ENCODE assay signal across 8 mouse cellular contexts in genomic region chr6:71909840-71910239, GRCm38 (mm10). TPM values are rescaled to one million over a fixed set of nuclear protein-coding genes. Genes with fewer than 3 reads are reported as not detected.
DNase-seq lines count a peak whose midpoint lies in the region; ATAC-seq and TF ChIP-seq lines count a peak whose summit lies in the region.

No protein-coding gene starts in this region.

- no peak for TF ChIP-seq CTCF in heart, postnatal 0 days (IDR thresholded peaks at IDR 0.05; ENCODE audit: low read depth)
- no peak for TF ChIP-seq CTCF in ES-Bruce4 (IDR thresholded peaks at IDR 0.05; ENCODE audit: low read depth, low read length)
- peak; percentile 26; the same call in 1 of the 2 replicates for TF ChIP-seq CTCF in liver, embryonic 14.5 days (IDR thresholded peaks at IDR 0.05; ENCODE audit: low read depth)
- TF ChIP-seq CTCF in stomach, postnatal 0 days (IDR thresholded peaks at IDR 0.05; ENCODE audit: low read depth), result peak; percentile 31; the same call in 1 of the 2 replicates

- no peaks in the 10 kb centered on the region for H3K9me3 ChIP-seq in heart, postnatal 0 days (replicated peaks; ENCODE audit: control insufficient read depth, low read length)
- H3K9me3 ChIP-seq in ES-Bruce4 (replicated peaks; ENCODE audit: control insufficient read depth, insufficient read depth, low read length, poor library complexity, severe bottlenecking), result no peaks in the 10 kb centered on the region
- H3K9me3 ChIP-seq in forebrain, embryonic 11.5 days (ENCODE audit: control insufficient read depth, low read length), result no peaks in the 10 kb centered on the region
- no peaks in the 10 kb centered on the region for H3K9me3 ChIP-seq in liver, embryonic 14.5 days (ENCODE audit: control insufficient read depth, low read length)
- no peaks in the 10 kb centered on the region for H3K9me3 ChIP-seq in stomach, postnatal 0 days (ENCODE audit: control insufficient read depth, low read length)

- H3K27ac ChIP-seq in heart, postnatal 0 days (ENCODE audit: low read depth), result no peak overlapping the region
- no peak overlapping the region for H3K27ac ChIP-seq in ES-Bruce4 (ENCODE audit: insufficient read depth, low read length)
- no peak overlapping the region for H3K27ac ChIP-seq in forebrain, embryonic 11.5 days (ENCODE audit: low read depth, low read length)
- H3K27ac ChIP-seq in liver, embryonic 14.5 days, result no peak overlapping the region
- no peak overlapping the region for H3K27ac ChIP-seq in stomach, postnatal 0 days (replicated peaks)

- peak overlapping the region; percentile 77 for H3K4me2 ChIP-seq in heart, postnatal 0 days (ENCODE audit: low read depth, low read length)
- H3K4me2 ChIP-seq in forebrain, embryonic 11.5 days (ENCODE audit: low read depth, low read length, severe bottlenecking), result peak overlapping the region; percentile 49
- H3K4me2 ChIP-seq in liver, embryonic 14.5 days (ENCODE audit: low read depth), result peak overlapping the region; percentile 95
- peak overlapping the region; percentile 67 for H3K4me2 ChIP-seq in stomach, postnatal 0 days (replicated peaks; ENCODE audit: low read depth)

- TF ChIP-seq POLR2A in ES-Bruce4 (IDR thresholded peaks at IDR 0.05; ENCODE audit: insufficient read depth, low read length), result no peak

- intact Hi-C loops in heart, postnatal 14 days (cut with DNase I), result no loop called here

- H3K27me3 ChIP-seq in heart, postnatal 0 days (ENCODE audit: control insufficient read depth, insufficient read depth, low read length), result no peaks in the 10 kb centered on the region
- no peaks in the 10 kb centered on the region for H3K27me3 ChIP-seq in ES-Bruce4 (ENCODE audit: control insufficient read depth, insufficient read depth, low read length, poor library complexity, severe bottlenecking)
- no peaks in the 10 kb centered on the region for H3K27me3 ChIP-seq in forebrain, embryonic 11.5 days (ENCODE audit: control insufficient read depth, insufficient read depth, low read length)
- no peaks in the 10 kb centered on the region for H3K27me3 ChIP-seq in liver, embryonic 14.5 days (ENCODE audit: control insufficient read depth, insufficient read depth, low read length)
- H3K27me3 ChIP-seq in stomach, postnatal 0 days (ENCODE audit: control insufficient read depth, insufficient read depth, low read length), result no peaks in the 10 kb centered on the region

- H3K4me1 ChIP-seq in heart, postnatal 0 days (ENCODE audit: control insufficient read depth, insufficient read depth), result peaks cover 27% of the 10 kb centered on the region
- no peaks in the 10 kb centered on the region for H3K4me1 ChIP-seq in ES-Bruce4 (ENCODE audit: control insufficient read depth, insufficient read depth, low read length)
- no peaks in the 10 kb centered on the region for H3K4me1 ChIP-seq in forebrain, embryonic 11.5 days (replicated peaks; ENCODE audit: control insufficient read depth, insufficient read depth, low read length)
- peaks cover 17 to 29% of the 10 kb centered on the region in 2 experiments for H3K4me1 ChIP-seq in liver, embryonic 14.5 days (replicated peaks; ENCODE audit: control insufficient read depth in 2 of 2, insufficient read depth in 2 of 2, low read length in 1 of 2)
- H3K4me1 ChIP-seq in stomach, postnatal 0 days (replicated peaks; ENCODE audit: control insufficient read depth, insufficient read depth), result no peaks in the 10 kb centered on the region

- peaks cover 14% of the 10 kb centered on the region for H3K36me3 ChIP-seq in heart, postnatal 0 days (replicated peaks; ENCODE audit: control insufficient read depth, insufficient read depth, low read length)
- H3K36me3 ChIP-seq in ES-Bruce4 (ENCODE audit: control insufficient read depth, insufficient read depth, low read length, poor library complexity, severe bottlenecking), result peaks cover 35% of the 10 kb centered on the region
- H3K36me3 ChIP-seq in forebrain, embryonic 11.5 days (ENCODE audit: control insufficient read depth, insufficient read depth, low read length), result no peaks in the 10 kb centered on the region; the same call in 1 of the 2 replicates
- peaks cover 17% of the 10 kb centered on the region for H3K36me3 ChIP-seq in liver, embryonic 14.5 days (replicated peaks; ENCODE audit: control insufficient read depth, insufficient read depth, low read depth)
- H3K36me3 ChIP-seq in stomach, postnatal 0 days (ENCODE audit: control insufficient read depth, insufficient read depth, low read length), result peaks cover under 1% of the 10 kb centered on the region; the same call in 1 of the 2 replicates

- TF ChIP-seq EP300 in heart, postnatal 0 days (IDR thresholded peaks at IDR 0.05; ENCODE audit: low read depth), result no peak
- TF ChIP-seq EP300 in ES-Bruce4 (IDR thresholded peaks at IDR 0.05; ENCODE audit: insufficient read depth, low read depth, low read length), result no peak
- TF ChIP-seq EP300 in liver, embryonic 14.5 days (IDR thresholded peaks at IDR 0.05; ENCODE audit: low read depth), result no peak
- TF ChIP-seq EP300 in stomach, postnatal 0 days (optimal IDR thresholded peaks at IDR 0.05), result no peak

- no peak for ATAC-seq in heart, postnatal 0 days (ENCODE audit: insufficient read depth, low read depth)
- ATAC-seq in forebrain, embryonic 11.5 days (replicated peaks; ENCODE audit: low FRiP score), result no peak
- ATAC-seq in liver, embryonic 14.5 days (ENCODE audit: insufficient read depth), result no peak
- ATAC-seq in stomach, postnatal 0 days (ENCODE audit: low FRiP score, low TSS enrichment), result no peak

- H3K9ac ChIP-seq in heart, postnatal 0 days (replicated peaks; ENCODE audit: low read depth, low read length), result no peak overlapping the region
- peak overlapping the region; percentile 32 for H3K9ac ChIP-seq in ES-Bruce4 (ENCODE audit: low read depth, poor library complexity, severe bottlenecking)
- no peak overlapping the region; the same call in 1 of the 2 replicates for H3K9ac ChIP-seq in forebrain, embryonic 11.5 days (ENCODE audit: low read length)
- peak overlapping the region; percentile 87 for H3K9ac ChIP-seq in liver, embryonic 14.5 days (replicated peaks)
- H3K9ac ChIP-seq in stomach, postnatal 0 days (ENCODE audit: low read length), result no peak overlapping the region

- 62% methylated on average over 6 of the region's 6 CpGs for WGBS in heart, postnatal 0 days
- 84% methylated on average over 6 of the region's 6 CpGs for WGBS in forebrain, embryonic 11.5 days
- WGBS in liver, embryonic 14.5 days (ENCODE audit: insufficient replicate concordance), result 37% methylated on average over 6 of the region's 6 CpGs
- WGBS in stomach, postnatal 0 days, result 76% methylated on average over 6 of the region's 6 CpGs

- DNase-seq in heart, postnatal 0 days (ENCODE audit: low spot score), result no peak
- no peak for DNase-seq in heart, postnatal 14 days
- DNase-seq in forebrain, embryonic 11.5 days (ENCODE audit: low spot score), result no peak
- DNase-seq in liver, embryonic 14.5 days (ENCODE audit: low read depth in 3 of 3, low spot score in 3 of 3), result peak in 1 of 3 experiments; percentile 17
- no peak for DNase-seq in stomach, postnatal 0 days (ENCODE audit: low spot score)
- no peak for DNase-seq in urinary bladder, postnatal 4 days (ENCODE audit: low spot score in 2 of 2)
- DNase-seq in testis, postnatal 10 days (ENCODE audit: low spot score), result no peak

- peak overlapping the region; percentile 81 for H3K4me3 ChIP-seq in heart, postnatal 0 days (ENCODE audit: low read depth, low read length)
- H3K4me3 ChIP-seq in ES-Bruce4 (ENCODE audit: low read depth, low read length), result peak overlapping the region; percentile 80
- peak overlapping the region; percentile 80 for H3K4me3 ChIP-seq in forebrain, embryonic 11.5 days (ENCODE audit: low read depth, low read length)
- H3K4me3 ChIP-seq in liver, embryonic 14.5 days (ENCODE audit: insufficient read depth in 1 of 2, low read depth in 2 of 2, low read length in 2 of 2), result peak overlapping the region; percentile 94 to 98
- H3K4me3 ChIP-seq in stomach, postnatal 0 days (ENCODE audit: low read depth, low read length), result no peak overlapping the region; the same call in 1 of the 2 replicates

RNA-seq across cellular contexts. Expression of gene Polr1a, which starts 1.0 kb away (rescaled TPM):
- 26.2 and 32.0 TPM in 2 replicates for total RNA-seq in heart, postnatal 0 days (2014; rRNA removed; ENCODE audit: low replicate concordance)
- 15.3 and 17.8 TPM in 2 replicates for polyA plus RNA-seq in heart, postnatal 0 days (2015; fragmentation: Nextera tagmentation; extraction: Ambion mirVana)
- total RNA-seq in heart, postnatal 14 days (2021), result 10 to 100 TPM; 42.2 to 47.3 TPM
- polyA plus RNA-seq in ES-Bruce4 (2011; ENCODE audit: insufficient read depth, insufficient read length, low read depth, missing spikeins), result 65.4 and 68.0 TPM in 2 replicates
- 32.9 and 38.5 TPM in 2 replicates for polyA plus RNA-seq in forebrain, embryonic 11.5 days (2014; fragmentation: Nextera tagmentation; extraction: Ambion mirVana)
- polyA plus RNA-seq in liver, embryonic 14.5 days (2012; rRNA removed), result 6.3 and 9.4 TPM in 2 replicates
- polyA plus RNA-seq in liver, embryonic 14.5 days (2014; fragmentation: Nextera tagmentation; extraction: Ambion mirVana), result 10.6 and 13.1 TPM in 2 replicates
- 8.4 and 9.8 TPM in 2 replicates for polyA plus RNA-seq in stomach, postnatal 0 days (2015; fragmentation: Nextera tagmentation; extraction: Ambion mirVana)

RNA-seq across cellular contexts. Expression of gene Ptcd3, which starts 1.3 kb away (rescaled TPM):
- total RNA-seq in heart, postnatal 0 days (2014; rRNA removed; ENCODE audit: low replicate concordance), result 70.0 and 95.6 TPM in 2 replicates
- polyA plus RNA-seq in heart, postnatal 0 days (2015; fragmentation: Nextera tagmentation; extraction: Ambion mirVana), result 78.4 and 84.8 TPM in 2 replicates
- 100 to 1,000 TPM; 123 TPM for total RNA-seq in heart, postnatal 14 days (2021)
- 141 and 155 TPM in 2 replicates for polyA plus RNA-seq in ES-Bruce4 (2011; ENCODE audit: insufficient read depth, insufficient read length, low read depth, missing spikeins)
- 130 and 142 TPM in 2 replicates for polyA plus RNA-seq in forebrain, embryonic 11.5 days (2014; fragmentation: Nextera tagmentation; extraction: Ambion mirVana)
- 20.1 and 29.4 TPM in 2 replicates for polyA plus RNA-seq in liver, embryonic 14.5 days (2012; rRNA removed)
- polyA plus RNA-seq in liver, embryonic 14.5 days (2014; fragmentation: Nextera tagmentation; extraction: Ambion mirVana), result 55.6 and 61.3 TPM in 2 replicates
- 31.1 and 32.4 TPM in 2 replicates for polyA plus RNA-seq in stomach, postnatal 0 days (2015; fragmentation: Nextera tagmentation; extraction: Ambion mirVana)

Comparison
In these comparisons a context has a peak if more than half of its experiments do, and no peak if none do; other contexts are left out.
1. H3K9ac ChIP-seq: peak in ES-Bruce4 (single experiment) and liver, embryonic 14.5 days (single experiment); none in heart, postnatal 0 days (single experiment), forebrain, embryonic 11.5 days (single experiment) and stomach, postnatal 0 days (single experiment).
2. CTCF ChIP-seq: peak in liver, embryonic 14.5 days (single experiment) and stomach, postnatal 0 days (single experiment); none in heart, postnatal 0 days (single experiment) and ES-Bruce4 (single experiment).
3. Peak in every context shown above with its lines, with median percentiles within 50 percentile points of each other: H3K4me2 ChIP-seq.